Comparison of ENCODE assay signal across 18 mouse cellular contexts in genomic region chr5:4620513-4621210, GRCm38 (mm10).
DNase-seq lines count a peak whose midpoint lies in the region; ATAC-seq lines count a peak whose summit lies in the region.
"Had no signal": no experiment of that assay in that cellular context is flagged by ENCODE, and none has a peak within 500 bp of the region (broad histone marks: within the 10 kb centered on the region; RNA-seq: fewer than 3 reads in every experiment).

No protein-coding gene starts in this region.

- H3K4me3 ChIP-seq in embryonic facial prominence, embryonic 14.5 days (ENCODE audit: low read depth, low read length) = no peak overlapping the region
- H3K4me3 ChIP-seq: hindbrain, embryonic 12.5 days; intestine, embryonic 15.5 days; layer of hippocampus, adult 2 months; left cerebral cortex, adult 2 months; limb, embryonic 12.5 days; liver, embryonic 13.5 days had no signal

- ATAC-seq in cerebellum, adult (ENCODE audit: insufficient number of reproducible peaks, low FRiP score, low TSS enrichment) = peak; percentile 62; the same call in 1 of the 2 replicates
- ATAC-seq in embryonic facial prominence, embryonic 14.5 days (ENCODE audit: low read depth) = no peak
- ATAC-seq: CD4-positive, CD25-positive, alpha-beta regulatory T cell, adult 4 months; intestine, embryonic 15.5 days; lung, postnatal 0 days had no signal

- H3K9me3 ChIP-seq in embryonic facial prominence, embryonic 14.5 days (ENCODE audit: control insufficient read depth, low read length) = no peaks in the 10 kb centered on the region
- H3K9me3 ChIP-seq: hindbrain, embryonic 12.5 days; intestine, embryonic 15.5 days; limb, embryonic 12.5 days; liver, embryonic 13.5 days had no signal

- WGBS in embryonic facial prominence, embryonic 14.5 days = 35% methylated on average over 4 of the region's 4 CpGs

- H3K4me2 ChIP-seq in embryonic facial prominence, embryonic 14.5 days (ENCODE audit: low read depth, low read length) = 0 out of 2 replicates have a peak overlapping the region, but pooled peaks have one; percentile 5
- H3K4me2 ChIP-seq: hindbrain, embryonic 12.5 days; intestine, embryonic 15.5 days; limb, embryonic 12.5 days; liver, embryonic 13.5 days had no signal

- peak overlapping the region; percentile 6; the same call in 1 of the 2 replicates for H3K27ac ChIP-seq in embryonic facial prominence, embryonic 14.5 days (replicated peaks; ENCODE audit: low read depth, low read length)
- H3K27ac ChIP-seq: hindbrain, embryonic 12.5 days; intestine, embryonic 15.5 days; layer of hippocampus, adult 2 months; left cerebral cortex, adult 2 months; limb, embryonic 12.5 days; liver, embryonic 13.5 days had no signal

- H3K36me3 ChIP-seq in embryonic facial prominence, embryonic 14.5 days (ENCODE audit: control insufficient read depth, insufficient read depth, low read length) = no peaks in the 10 kb centered on the region
- H3K36me3 ChIP-seq: hindbrain, embryonic 12.5 days; intestine, embryonic 15.5 days; limb, embryonic 12.5 days; liver, embryonic 13.5 days had no signal

- DNase-seq in cerebellum, postnatal 4 days (ENCODE audit: low spot score in 2 of 2) = no peak
- peak; percentile 3 for DNase-seq in kidney, postnatal 14 days
- DNase-seq in kidney, adult 11 months = no peak
- DNase-seq in cerebellum, adult 11 months = peak; percentile 2
- peak; percentile 59 for DNase-seq in embryonic facial prominence, embryonic 14.5 days (ENCODE audit: low spot score)
- DNase-seq in retina, postnatal 1 day = no peak
- no peak for DNase-seq in lung, adult 18-20 months
- DNase-seq: gastrocnemius, postnatal 36 days; heart, postnatal 10 days; liver, embryonic 13.5 days had no signal

- H3K27me3 ChIP-seq in embryonic facial prominence, embryonic 14.5 days (replicated peaks; ENCODE audit: control insufficient read depth, insufficient read depth, low read length) = no peaks in the 10 kb centered on the region
- H3K27me3 ChIP-seq: hindbrain, embryonic 12.5 days; intestine, embryonic 15.5 days; limb, embryonic 12.5 days; liver, embryonic 13.5 days had no signal

- no peak overlapping the region for H3K9ac ChIP-seq in embryonic facial prominence, embryonic 14.5 days (ENCODE audit: low read depth, low read length)
- H3K9ac ChIP-seq: hindbrain, embryonic 12.5 days; intestine, embryonic 15.5 days; limb, embryonic 12.5 days; liver, embryonic 13.5 days had no signal

- peaks cover 18% of the 10 kb centered on the region for H3K4me1 ChIP-seq in embryonic facial prominence, embryonic 14.5 days (ENCODE audit: control insufficient read depth, insufficient read depth, low read length)
- H3K4me1 ChIP-seq: hindbrain, embryonic 12.5 days; intestine, embryonic 15.5 days; liver, embryonic 13.5 days had no signal

Comparison
In these comparisons a context has a peak if more than half of its experiments do, and no peak if none do; other contexts are left out.
1. DNase-seq: peak in kidney, postnatal 14 days (single experiment), cerebellum, adult 11 months (single experiment) and embryonic facial prominence, embryonic 14.5 days (single experiment); none in cerebellum, postnatal 4 days (0 of 2), kidney, adult 11 months (single experiment), retina, postnatal 1 day (single experiment) and lung, adult 18-20 months (0 of 2).